Mouse (Mus musculus): Measurements from ENCODE around the gene Tm4sf1.

Gene Tm4sf1

DNA sequence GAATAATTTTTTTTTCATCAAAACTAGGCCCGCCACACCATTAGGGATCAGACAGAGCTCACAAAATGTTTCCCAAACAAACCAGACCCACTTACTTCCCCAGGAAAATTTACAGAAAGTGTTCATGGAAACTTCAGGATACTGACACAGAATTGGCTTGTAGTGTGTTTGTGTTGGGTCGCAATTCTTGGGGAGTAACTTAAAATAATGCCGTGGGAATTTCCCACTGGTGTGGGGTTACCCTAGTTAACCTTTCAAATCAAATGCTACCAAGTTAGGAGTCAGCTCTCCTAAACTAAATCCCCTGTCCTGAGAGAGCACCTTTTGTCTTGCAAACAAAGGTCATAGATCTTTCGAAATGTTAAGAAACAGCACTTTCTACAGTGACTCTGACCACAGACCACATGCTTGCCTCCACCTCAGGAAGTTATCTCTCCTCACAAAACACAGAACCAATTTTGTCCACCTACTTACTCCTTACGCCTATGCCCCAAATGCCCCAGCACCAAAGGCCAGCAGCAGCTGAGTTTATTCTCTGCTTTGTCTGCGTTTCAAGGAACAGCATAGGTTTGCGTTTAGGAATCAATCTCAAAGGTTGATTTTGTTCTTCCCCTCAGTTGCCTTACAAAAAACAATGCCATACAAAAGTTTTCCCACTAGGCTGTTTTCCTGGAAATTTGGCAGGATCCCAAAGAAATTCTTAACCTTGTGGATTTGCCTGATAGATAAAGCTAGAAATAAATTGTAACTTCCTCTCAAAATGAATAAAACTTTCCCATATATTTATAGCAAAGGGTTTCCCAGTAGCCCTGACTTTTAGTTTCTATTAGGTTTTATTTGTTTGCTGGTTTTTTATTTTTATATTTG is 13.7 kb downstream of the Tm4sf1 start:
- peak; percentile 38 for DNase-seq (ENCODE audit: low spot score)

DNA sequence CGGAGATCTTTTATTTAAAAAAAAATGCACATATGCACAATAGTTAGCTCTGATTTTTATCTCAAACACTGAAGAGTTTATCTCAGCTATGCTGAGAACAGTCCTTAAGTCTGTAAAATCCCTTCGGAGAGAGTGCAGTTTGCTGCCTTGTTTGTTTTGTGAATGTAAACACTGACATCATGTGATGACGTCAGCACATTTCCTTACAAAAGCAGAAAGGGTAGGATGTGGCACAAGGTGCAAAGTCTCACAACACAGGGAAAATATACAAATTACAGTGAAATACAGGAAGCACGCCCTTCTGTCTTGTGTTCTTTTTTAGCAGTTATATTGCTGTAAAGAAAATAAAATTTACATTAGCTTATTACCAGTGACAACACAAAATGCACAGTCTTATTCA is 14.3 kb downstream of the Tm4sf1 start:
- no peak for DNase-seq (ENCODE audit: low spot score)

DNA sequence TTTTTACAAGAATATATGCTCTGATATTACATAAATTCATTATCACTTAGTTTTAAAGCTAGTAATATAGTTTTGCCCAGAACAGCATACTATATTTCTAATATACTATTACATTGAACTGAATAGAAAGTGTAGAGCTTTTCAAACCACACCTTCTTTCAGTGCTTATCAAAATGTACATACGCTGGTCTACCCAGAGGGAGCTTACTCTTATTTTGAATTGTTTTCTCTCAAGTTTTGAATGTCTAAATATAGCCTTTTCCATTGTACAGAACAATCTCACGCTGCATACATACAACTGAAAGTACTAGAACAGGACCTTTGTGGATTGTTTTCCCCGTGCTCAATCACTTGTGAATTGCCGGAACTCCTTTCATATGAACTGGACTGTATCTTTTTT is 23.6 kb downstream of the Tm4sf1 start:
- DNase-seq (ENCODE audit: low spot score), result no peak

DNA sequence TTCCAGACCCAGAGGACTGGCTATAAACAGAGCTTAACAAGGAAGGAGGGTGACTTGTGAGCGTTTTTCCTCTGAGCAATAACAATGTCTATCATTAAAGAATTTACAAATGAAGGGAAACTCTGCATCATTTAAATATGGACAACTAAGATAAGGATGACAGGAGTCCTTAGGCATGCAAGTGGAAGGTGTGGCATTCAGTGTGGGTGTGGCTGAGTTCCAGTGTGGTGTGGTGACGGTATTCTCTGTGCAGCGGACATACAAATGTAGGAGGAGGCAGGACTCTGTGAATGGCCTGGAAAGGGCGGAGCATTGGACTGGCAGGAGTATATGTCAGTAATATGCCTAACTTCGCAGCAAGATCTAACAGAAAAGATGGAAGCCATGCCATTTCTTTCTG is 24.3 kb downstream of the Tm4sf1 start:
- no peak for DNase-seq (ENCODE audit: low spot score)

GRCm38 (mm10) chr3:57276821-57277220 is 25.0 kb downstream of the Tm4sf1 start:
- no peak for DNase-seq (ENCODE audit: low spot score)

DNA sequence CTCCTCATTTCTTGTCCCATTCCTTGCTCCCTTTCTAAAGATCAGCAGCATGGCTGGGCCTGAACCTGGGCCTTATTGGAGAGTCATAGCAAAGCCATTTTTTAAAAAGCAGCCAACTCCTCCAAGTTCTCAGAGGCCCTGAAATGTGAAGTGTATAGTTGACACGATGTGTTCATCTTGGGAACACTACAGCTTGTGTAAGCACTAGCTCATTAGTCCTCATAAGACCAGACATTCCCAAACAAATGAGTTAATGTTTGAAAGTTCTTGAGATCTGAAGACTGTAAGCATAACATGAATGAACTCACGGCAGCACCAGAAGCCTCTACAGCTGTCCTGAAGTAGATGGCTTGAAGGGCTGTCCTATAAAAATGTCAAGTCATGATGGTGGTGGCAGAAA is 32.8 kb downstream of the Tm4sf1 start:
- no peak for DNase-seq (ENCODE audit: low spot score)

DNA sequence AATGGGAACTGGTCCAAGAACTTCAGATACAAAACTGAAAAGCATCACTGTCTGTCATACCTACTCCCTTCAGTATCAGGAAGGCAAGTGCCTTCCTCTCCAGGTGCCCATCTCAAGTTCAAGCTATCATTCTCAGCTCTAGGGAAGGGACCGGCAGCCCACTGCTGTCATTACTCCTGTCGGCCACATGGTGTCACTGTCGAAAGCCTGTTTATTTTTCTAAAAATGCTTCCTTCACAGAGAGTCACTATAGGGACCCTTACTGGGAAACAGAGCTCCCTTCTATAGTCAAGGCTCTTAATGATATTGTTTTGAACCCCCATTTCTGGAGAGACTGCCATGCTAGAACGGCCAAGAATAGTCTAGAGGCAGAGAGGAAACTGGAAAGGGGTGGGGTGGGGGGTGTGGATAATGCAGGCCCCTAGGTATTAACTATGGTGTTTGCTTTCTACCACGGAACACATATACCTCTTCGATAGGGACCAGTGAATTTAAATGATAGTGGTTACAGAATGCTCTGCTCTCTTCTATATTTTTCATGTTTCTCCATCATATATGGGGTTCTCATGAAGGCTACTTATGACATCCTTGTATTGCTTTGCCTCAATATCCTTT is 34.1 kb downstream of the Tm4sf1 start:
- peak; percentile 70 for DNase-seq (ENCODE audit: low spot score)

DNA sequence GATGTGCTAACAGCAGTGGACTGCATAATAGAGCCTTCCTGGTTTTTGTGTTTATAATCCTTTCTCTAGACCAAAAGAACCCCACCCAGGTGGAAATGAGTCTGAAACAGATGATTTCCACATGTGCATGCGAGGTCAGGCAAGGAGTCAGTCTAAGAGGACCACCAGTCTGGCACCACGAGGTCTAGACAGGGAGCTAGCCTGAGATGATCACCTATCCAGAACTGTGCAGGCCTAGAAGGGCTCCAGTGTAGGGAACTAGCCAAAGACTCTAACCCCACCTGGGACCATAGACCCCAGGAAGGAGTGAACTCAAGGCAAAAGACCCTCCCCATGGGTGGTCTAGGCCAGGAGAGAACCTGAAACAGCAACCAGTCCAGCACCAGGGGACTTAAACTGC is 48.7 kb downstream of the Tm4sf1 start:
- DNase-seq (ENCODE audit: low spot score), result no peak

- DNase-seq (ENCODE audit: low spot score), result peak; percentile 67
Observed at GRCm38 (mm10) chr3:57252551-57252950, 49.2 kb downstream of the Tm4sf1 start.

DNA sequence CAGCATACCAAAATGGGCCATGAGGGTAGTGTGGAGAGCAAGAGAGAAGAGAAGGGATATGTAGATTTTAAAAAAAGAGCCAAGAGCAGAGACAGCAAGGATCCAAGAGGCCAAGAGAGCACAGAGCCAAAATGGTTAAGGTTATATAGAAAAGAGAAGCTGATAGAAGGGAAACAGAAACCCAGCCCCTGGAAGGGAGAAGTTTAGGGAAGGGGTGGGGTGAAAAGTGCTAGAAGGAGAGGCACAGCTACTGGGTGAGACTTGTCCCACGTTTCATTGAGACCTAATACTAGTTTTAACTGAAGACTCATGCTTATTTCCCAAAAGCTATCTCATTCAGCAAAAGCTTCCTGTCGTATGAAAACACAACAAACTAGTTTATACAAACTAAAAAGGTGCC is 56.5 kb downstream of the Tm4sf1 start:
- DNase-seq (ENCODE audit: low spot score), result no peak

All from adipocyte (in vitro differentiated cells).